In genomic region chr17:35921710-35922109, GRCm38 (mm10) we compare ENCODE assay signal across 12 mouse cellular contexts. TPM values are rescaled to one million over a fixed set of nuclear protein-coding genes. Genes with fewer than 3 reads are reported as not detected.
DNase-seq lines count a peak whose midpoint lies in the region; ATAC-seq and TF ChIP-seq lines count a peak whose summit lies in the region.
"Had no signal": no experiment of that assay in that cellular context is flagged by ENCODE, and none has a peak within 500 bp of the region (broad histone marks: within the 10 kb centered on the region; RNA-seq: fewer than 3 reads in every experiment).

No protein-coding gene starts in this region.

- no peak for DNase-seq in forebrain, embryonic 11.5 days (ENCODE audit: low spot score)
- DNase-seq in kidney, adult 2 months: peak; percentile 22
- no peak for DNase-seq in kidney, adult 18-20 months
- DNase-seq in CH12.LX (ENCODE audit: extremely low read depth): no peak
- DNase-seq in left cerebral cortex, adult 9 months (ENCODE audit: low spot score in 2 of 2): no peak
- DNase-seq in urinary bladder, postnatal 4 days (ENCODE audit: low spot score in 2 of 2): no peak
- DNase-seq: heart, adult 11 months; lung, adult 2 months had no signal

- no peak for TF ChIP-seq EP300 in CH12.LX (IDR thresholded peaks at IDR 0.05; ENCODE audit: low read length)

- WGBS in forebrain, embryonic 12.5 days: 85% methylated on average over 4 of the region's 4 CpGs
- WGBS in forebrain, embryonic 11.5 days: 91% methylated on average over 4 of the region's 4 CpGs
- 28% methylated on average over 4 of the region's 4 CpGs for WGBS in kidney, adult 2 months
- 91% methylated on average over 4 of the region's 4 CpGs for WGBS in midbrain, embryonic 12.5 days

- dilution Hi-C loops in CH12.LX (cut with MboI; ENCODE audit: extremely low pct_ligation_motif_present, extremely low pct_unique_long_range_greater_than_20kb, low sequenced_read_pairs): no loop called here

- in situ Hi-C loops in CH12.LX (cut with MboI; ENCODE audit: low pct_ligation_motif_present, low pct_unique_long_range_greater_than_20kb, low sequenced_read_pairs): no loop called here

- no peak overlapping the region for H3K4me3 ChIP-seq in forebrain, embryonic 12.5 days (replicated peaks)
- H3K4me3 ChIP-seq in forebrain, embryonic 11.5 days (ENCODE audit: low read depth, low read length): no peak overlapping the region
- no peak overlapping the region for H3K4me3 ChIP-seq in kidney, adult 2 months (ENCODE audit: insufficient read depth, low read depth, low read length)
- no peak overlapping the region for H3K4me3 ChIP-seq in CH12.LX (replicated peaks in 1 of 3; ENCODE audit: low read depth in 2 of 3, low read length in 2 of 3, poor library complexity in 1 of 3)
- H3K4me3 ChIP-seq in midbrain, embryonic 12.5 days: no peak overlapping the region
- H3K4me3 ChIP-seq: intestine, embryonic 15.5 days had no signal

- H3K27ac ChIP-seq in forebrain, embryonic 12.5 days: 0 out of 2 replicates have a peak overlapping the region, but pooled peaks have one; percentile 42
- no peak overlapping the region for H3K27ac ChIP-seq in forebrain, embryonic 11.5 days (ENCODE audit: low read depth, low read length)
- peak overlapping the region; percentile 45 for H3K27ac ChIP-seq in kidney, adult 2 months (ENCODE audit: insufficient read depth, low read depth, low read length)
- no peak overlapping the region for H3K27ac ChIP-seq in CH12.LX (ENCODE audit: insufficient read depth, low read depth)
- 0 out of 2 replicates have a peak overlapping the region, but pooled peaks have one; percentile 6 for H3K27ac ChIP-seq in midbrain, embryonic 12.5 days (replicated peaks)

- peaks cover 43% of the 10 kb centered on the region for H3K36me3 ChIP-seq in forebrain, embryonic 12.5 days (replicated peaks)
- H3K36me3 ChIP-seq in forebrain, embryonic 11.5 days (ENCODE audit: control insufficient read depth, insufficient read depth, low read length): peaks cover 16% of the 10 kb centered on the region; the same call in 1 of the 2 replicates
- peaks cover 16% of the 10 kb centered on the region for H3K36me3 ChIP-seq in kidney, adult 2 months (ENCODE audit: control insufficient read depth, insufficient read depth, low read length)
- peaks cover 39 to 77% of the 10 kb centered on the region in 2 experiments for H3K36me3 ChIP-seq in CH12.LX (replicated peaks in 1 of 2; ENCODE audit: control insufficient read depth in 1 of 2, insufficient read depth in 1 of 2, low read length in 1 of 2)
- H3K36me3 ChIP-seq in midbrain, embryonic 12.5 days: peaks cover 35% of the 10 kb centered on the region

- ATAC-seq in forebrain, embryonic 12.5 days (ENCODE audit: low FRiP score): no peak
- ATAC-seq in forebrain, embryonic 11.5 days (replicated peaks; ENCODE audit: low FRiP score): no peak
- no peak for ATAC-seq in midbrain, embryonic 12.5 days (ENCODE audit: low FRiP score, low read depth)
- ATAC-seq: intestine, embryonic 15.5 days; Patski had no signal

- H3K79me2 ChIP-seq in CH12.LX (replicated peaks; ENCODE audit: control insufficient read depth, extremely low read depth, insufficient read depth, poor library complexity, severe bottlenecking): peaks cover 27% of the 10 kb centered on the region

- no peaks in the 10 kb centered on the region for H3K27me3 ChIP-seq in forebrain, embryonic 12.5 days
- no peaks in the 10 kb centered on the region for H3K27me3 ChIP-seq in forebrain, embryonic 11.5 days (ENCODE audit: control insufficient read depth, insufficient read depth, low read length)
- no peaks in the 10 kb centered on the region for H3K27me3 ChIP-seq in kidney, adult 2 months (replicated peaks; ENCODE audit: control insufficient read depth, insufficient read depth, low read length)
- H3K27me3 ChIP-seq in CH12.LX (replicated peaks): no peaks in the 10 kb centered on the region
- H3K27me3 ChIP-seq in midbrain, embryonic 12.5 days: no peaks in the 10 kb centered on the region
- H3K27me3 ChIP-seq: intestine, embryonic 15.5 days; Patski had no signal

- H3K4me2 ChIP-seq in forebrain, embryonic 12.5 days: no peak overlapping the region
- no peak overlapping the region for H3K4me2 ChIP-seq in forebrain, embryonic 11.5 days (ENCODE audit: low read depth, low read length, severe bottlenecking)
- H3K4me2 ChIP-seq in CH12.LX (ENCODE audit: insufficient read depth, low read depth, poor library complexity, severe bottlenecking): no peak overlapping the region
- no peak overlapping the region for H3K4me2 ChIP-seq in midbrain, embryonic 12.5 days (replicated peaks)
- H3K4me2 ChIP-seq: intestine, embryonic 15.5 days had no signal

- H3K9ac ChIP-seq in forebrain, embryonic 12.5 days: no peak overlapping the region
- no peak overlapping the region for H3K9ac ChIP-seq in forebrain, embryonic 11.5 days (ENCODE audit: low read length)
- no peak overlapping the region for H3K9ac ChIP-seq in CH12.LX (ENCODE audit: insufficient read depth, low read depth)
- H3K9ac ChIP-seq in midbrain, embryonic 12.5 days (replicated peaks): no peak overlapping the region
- H3K9ac ChIP-seq: intestine, embryonic 15.5 days had no signal

- TF ChIP-seq POLR2A in kidney, adult 2 months (IDR thresholded peaks at IDR 0.05; ENCODE audit: low read depth, low read length): no peak
- no peak; the same call in 1 of the 2 replicates for TF ChIP-seq POLR2A in CH12.LX (IDR thresholded peaks at IDR 0.05; ENCODE audit: low read depth, low read length)

- H3K9me3 ChIP-seq in forebrain, embryonic 12.5 days: no peaks in the 10 kb centered on the region
- no peaks in the 10 kb centered on the region for H3K9me3 ChIP-seq in forebrain, embryonic 11.5 days (ENCODE audit: control insufficient read depth, low read length)
- no peaks in the 10 kb centered on the region for H3K9me3 ChIP-seq in CH12.LX (replicated peaks; ENCODE audit: low read length)
- no peaks in the 10 kb centered on the region for H3K9me3 ChIP-seq in midbrain, embryonic 12.5 days
- H3K9me3 ChIP-seq: intestine, embryonic 15.5 days had no signal

- H3K4me1 ChIP-seq in forebrain, embryonic 12.5 days: peaks cover 30% of the 10 kb centered on the region
- peaks cover 9% of the 10 kb centered on the region for H3K4me1 ChIP-seq in forebrain, embryonic 11.5 days (replicated peaks; ENCODE audit: control insufficient read depth, insufficient read depth, low read length)
- peaks cover 28% of the 10 kb centered on the region; the same call in 1 of the 2 replicates for H3K4me1 ChIP-seq in kidney, adult 2 months (ENCODE audit: control insufficient read depth, insufficient read depth, low read length)
- H3K4me1 ChIP-seq in CH12.LX (ENCODE audit: control insufficient read depth in 1 of 2, insufficient read depth in 2 of 2): peaks cover 6 to 47% of the 10 kb centered on the region in 2 experiments; a peak in 3 of 4 replicates
- peaks cover 22% of the 10 kb centered on the region for H3K4me1 ChIP-seq in midbrain, embryonic 12.5 days

- TF ChIP-seq CTCF in kidney, adult 2 months (conservative IDR thresholded peaks at IDR 0.05; ENCODE audit: insufficient read depth, insufficient read length, low read depth, low read length): no peak
- no peak for TF ChIP-seq CTCF in CH12.LX (conservative IDR thresholded peaks at IDR 0.05 in 1 of 2, IDR thresholded peaks at IDR 0.05 in 1 of 2; ENCODE audit: low read depth in 2 of 2, low read length in 2 of 2)

- TF ChIP-seq RAD21 in CH12.LX (IDR thresholded peaks at IDR 0.05; ENCODE audit: low read depth, low read length): no peak

RNA-seq across cellular contexts. Expression of gene Ppp1r10, which starts 5.5 kb away (rescaled TPM):
- polyA plus RNA-seq in forebrain, embryonic 12.5 days (2016; fragmentation: Nextera tagmentation; extraction: Ambion mirVana): 65.4 and 70.4 TPM in 2 replicates
- polyA plus RNA-seq in forebrain, embryonic 11.5 days (2014; fragmentation: Nextera tagmentation; extraction: Ambion mirVana): 52.6 and 59.3 TPM in 2 replicates
- polyA plus RNA-seq in kidney, adult 2 months (2012; rRNA removed): 24.3 and 26.6 TPM in 2 replicates
- total RNA-seq in CH12.LX (2012; rRNA removed) (31.6 TPM in 2 replicates), CH12.LX (2014; rRNA removed) (10.7 and 14.5 TPM in 2 replicates)
- polyA plus RNA-seq in CH12.LX (2012; ENCODE audit: insufficient read length, low read depth): 69.9 and 70.3 TPM in 2 replicates
- polyA plus RNA-seq in midbrain, embryonic 12.5 days (2016; fragmentation: Nextera tagmentation; extraction: Ambion mirVana): 68.6 and 70.4 TPM in 2 replicates

RNA-seq across cellular contexts. Expression of gene Mrps18b, which starts 5.5 kb away (rescaled TPM):
- 56.2 and 56.6 TPM in 2 replicates for polyA plus RNA-seq in forebrain, embryonic 12.5 days (2016; fragmentation: Nextera tagmentation; extraction: Ambion mirVana)
- 66.1 and 66.8 TPM in 2 replicates for polyA plus RNA-seq in forebrain, embryonic 11.5 days (2014; fragmentation: Nextera tagmentation; extraction: Ambion mirVana)
- polyA plus RNA-seq in kidney, adult 2 months (2012; rRNA removed): 91.4 and 94.1 TPM in 2 replicates
- total RNA-seq in CH12.LX (2012; rRNA removed) (108 and 135 TPM in 2 replicates), CH12.LX (2014; rRNA removed) (135 and 148 TPM in 2 replicates)
- 172 and 180 TPM in 2 replicates for polyA plus RNA-seq in CH12.LX (2012; ENCODE audit: insufficient read length, low read depth)
- polyA plus RNA-seq in midbrain, embryonic 12.5 days (2016; fragmentation: Nextera tagmentation; extraction: Ambion mirVana): 45.5 and 53.6 TPM in 2 replicates

RNA-seq across cellular contexts. Expression of gene Atat1, which starts 11.8 kb away (rescaled TPM):
- 277 and 280 TPM in 2 replicates for polyA plus RNA-seq in forebrain, embryonic 12.5 days (2016; fragmentation: Nextera tagmentation; extraction: Ambion mirVana)
- 213 and 224 TPM in 2 replicates for polyA plus RNA-seq in forebrain, embryonic 11.5 days (2014; fragmentation: Nextera tagmentation; extraction: Ambion mirVana)
- 42.9 and 54.6 TPM in 2 replicates for polyA plus RNA-seq in kidney, adult 2 months (2012; rRNA removed)
- 12.5 and 14.5 TPM in 2 replicates for total RNA-seq in CH12.LX (2012; rRNA removed)
- total RNA-seq in CH12.LX (2014; rRNA removed): 5.2 and 5.7 TPM in 2 replicates
- polyA plus RNA-seq in CH12.LX (2012; ENCODE audit: insufficient read length, low read depth): 9.9 and 10.4 TPM in 2 replicates
- polyA plus RNA-seq in midbrain, embryonic 12.5 days (2016; fragmentation: Nextera tagmentation; extraction: Ambion mirVana): 279 and 282 TPM in 2 replicates

RNA-seq across cellular contexts. Expression of gene 2310061I04Rik, which starts 24.5 kb away (rescaled TPM):
- 26.7 and 29.4 TPM in 2 replicates for polyA plus RNA-seq in forebrain, embryonic 12.5 days (2016; fragmentation: Nextera tagmentation; extraction: Ambion mirVana)
- polyA plus RNA-seq in forebrain, embryonic 11.5 days (2014; fragmentation: Nextera tagmentation; extraction: Ambion mirVana): 26.9 and 29.9 TPM in 2 replicates
- 118 and 132 TPM in 2 replicates for polyA plus RNA-seq in kidney, adult 2 months (2012; rRNA removed)
- 7.1 and 8.7 TPM in 2 replicates for total RNA-seq in CH12.LX (2012; rRNA removed)
- 4.2 and 5.7 TPM in 2 replicates for total RNA-seq in CH12.LX (2014; rRNA removed)
- 39.5 and 46.4 TPM in 2 replicates for polyA plus RNA-seq in CH12.LX (2012; ENCODE audit: insufficient read length, low read depth)
- polyA plus RNA-seq in midbrain, embryonic 12.5 days (2016; fragmentation: Nextera tagmentation; extraction: Ambion mirVana): 24.9 and 29.2 TPM in 2 replicates

RNA-seq across cellular contexts. Expression of gene Dhx16, which starts 42.1 kb away (rescaled TPM):
- 48.0 and 54.8 TPM in 2 replicates for polyA plus RNA-seq in forebrain, embryonic 12.5 days (2016; fragmentation: Nextera tagmentation; extraction: Ambion mirVana)
- polyA plus RNA-seq in forebrain, embryonic 11.5 days (2014; fragmentation: Nextera tagmentation; extraction: Ambion mirVana): 50.3 and 52.9 TPM in 2 replicates
- 50.1 and 65.0 TPM in 2 replicates for polyA plus RNA-seq in kidney, adult 2 months (2012; rRNA removed)
- total RNA-seq in CH12.LX (2012; rRNA removed): 75.3 and 81.0 TPM in 2 replicates
- total RNA-seq in CH12.LX (2014; rRNA removed): 74.8 and 75.0 TPM in 2 replicates
- 84.4 and 107 TPM in 2 replicates for polyA plus RNA-seq in CH12.LX (2012; ENCODE audit: insufficient read length, low read depth)
- 47.8 and 48.2 TPM in 2 replicates for polyA plus RNA-seq in midbrain, embryonic 12.5 days (2016; fragmentation: Nextera tagmentation; extraction: Ambion mirVana)

Comparison
In these comparisons a context has a peak if more than half of its experiments do, and no peak if none do; other contexts are left out.
1. H3K27ac ChIP-seq: peak in forebrain, embryonic 12.5 days (single experiment), kidney, adult 2 months (single experiment) and midbrain, embryonic 12.5 days (single experiment); none in forebrain, embryonic 11.5 days (single experiment) and CH12.LX (single experiment).